Mouse (Mus musculus): ENCODE results near the gene Pus3. TPM values are rescaled to one million over a fixed set of nuclear protein-coding genes. Genes with fewer than 3 reads are reported as not detected.

The Pus3 gene
- polyA plus RNA-seq, 1 experiment, result 4.2 TPM

DNA sequence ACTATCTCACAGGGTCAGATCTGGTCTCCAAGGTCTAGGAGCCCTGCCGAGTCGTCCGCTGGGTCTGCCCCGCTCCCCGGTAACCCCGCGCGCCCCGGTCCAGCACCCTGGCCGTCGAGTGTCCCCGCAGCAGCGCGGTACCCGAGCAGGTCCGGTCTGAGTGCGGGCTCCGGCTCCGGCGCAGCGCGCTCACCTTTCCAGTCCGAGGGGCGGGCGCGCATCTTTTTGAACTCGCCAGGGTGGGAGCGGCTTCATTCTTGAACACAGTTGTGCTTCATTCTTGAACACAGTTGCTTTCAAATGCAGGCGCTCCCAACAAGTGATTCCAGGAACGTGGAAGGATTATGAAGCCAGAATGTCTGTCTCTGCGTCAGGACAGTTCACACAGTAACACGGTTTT lies 16.0 kb downstream of the Pus3 start:
- H3K27me3 ChIP-seq (ENCODE audit: control insufficient read depth, insufficient read depth, insufficient read length), result no peaks in the 10 kb centered on the region
- H3ac ChIP-seq (ENCODE audit: control insufficient read depth, insufficient read length), result no peak overlapping the region
- peaks cover 4% of the 10 kb centered on the region for H3K79me2 ChIP-seq (ENCODE audit: control insufficient read depth, insufficient read depth)
- TF ChIP-seq MAX (IDR thresholded peaks at IDR 0.05; ENCODE audit: low read depth) (no peak), POLR2AphosphoS2 (IDR thresholded peaks at IDR 0.05; ENCODE audit: insufficient read length, low read depth) (no peak), MYOD1 (IDR thresholded peaks at IDR 0.05; ENCODE audit: control insufficient read depth in 1 of 3, insufficient read length in 2 of 3, low read depth in 2 of 3) (no peak), CEBPB (IDR thresholded peaks at IDR 0.05; ENCODE audit: insufficient read depth, poor library complexity, severe bottlenecking) (no peak), POLR2A (IDR thresholded peaks at IDR 0.05; ENCODE audit: insufficient read length, low read depth) (no peak)
- H3K4me2 ChIP-seq (ENCODE audit: low read depth), result no peak overlapping the region
- no peak overlapping the region for H3K4me3 ChIP-seq
- H3K36me3 ChIP-seq (ENCODE audit: control insufficient read depth, insufficient read depth), result no peaks in the 10 kb centered on the region

- H3ac ChIP-seq (ENCODE audit: control insufficient read depth, insufficient read length), result no peak overlapping the region
- TF ChIP-seq E2F4 (IDR thresholded peaks at IDR 0.05; ENCODE audit: insufficient read depth), result no peak
- TF ChIP-seq USF1 (IDR thresholded peaks at IDR 0.05; ENCODE audit: low read depth), result no peak
- no peak for TF ChIP-seq MYOD1 (IDR thresholded peaks at IDR 0.05; ENCODE audit: control insufficient read depth in 1 of 3, insufficient read length in 2 of 3, low read depth in 2 of 3)
- TF ChIP-seq SRF (IDR thresholded peaks at IDR 0.05; ENCODE audit: control insufficient read depth, insufficient read length, low read depth), result no peak
- TF ChIP-seq REST (IDR thresholded peaks at IDR 0.05; ENCODE audit: insufficient read depth, insufficient read length), result no peak
- TF ChIP-seq MAX (IDR thresholded peaks at IDR 0.05; ENCODE audit: low read depth), result no peak
- no peak for TF ChIP-seq TCF12 (IDR thresholded peaks at IDR 0.05; ENCODE audit: insufficient read depth, poor library complexity, severe bottlenecking)
- TF ChIP-seq CEBPB (IDR thresholded peaks at IDR 0.05; ENCODE audit: insufficient read depth, poor library complexity, severe bottlenecking), result no peak
- TF ChIP-seq TCF3 (IDR thresholded peaks at IDR 0.05; ENCODE audit: insufficient read length, low read depth), result no peak
- no peak for TF ChIP-seq POLR2AphosphoS2 (IDR thresholded peaks at IDR 0.05; ENCODE audit: insufficient read length, low read depth)
- no peak for TF ChIP-seq POLR2A (IDR thresholded peaks at IDR 0.05; ENCODE audit: insufficient read length, low read depth)
- TF ChIP-seq MYOG (IDR thresholded peaks at IDR 0.05; ENCODE audit: control insufficient read depth in 1 of 3, insufficient read depth in 1 of 3, insufficient read length in 2 of 3, low read depth in 2 of 3), result no peak
- H3K4me3 ChIP-seq, result no peak overlapping the region
- H3K36me3 ChIP-seq (ENCODE audit: control insufficient read depth, insufficient read depth), result no peaks in the 10 kb centered on the region
- no peak overlapping the region for H3K4me2 ChIP-seq (ENCODE audit: low read depth)
- H3K79me2 ChIP-seq (ENCODE audit: control insufficient read depth, insufficient read depth), result no peaks in the 10 kb centered on the region
- H3K27me3 ChIP-seq (ENCODE audit: control insufficient read depth, insufficient read depth, insufficient read length), result peaks cover 8% of the 10 kb centered on the region
These were observed 29.3 kb downstream of the Pus3 start for GRCm38 (mm10) chr9:35587674-35588073.

GRCm38 (mm10) chr9:35592903-35593302 lies 34.5 kb downstream of the Pus3 start:
- Histone ChIP-seq H3K36me3 (ENCODE audit: control insufficient read depth, insufficient read depth) (no peaks in the 10 kb centered on the region), H3K27me3 (ENCODE audit: control insufficient read depth, insufficient read depth, insufficient read length) (peaks cover 8% of the 10 kb centered on the region), H3K4me3 (no peak overlapping the region), H3K79me2 (ENCODE audit: control insufficient read depth, insufficient read depth) (no peaks in the 10 kb centered on the region), H3K4me2 (ENCODE audit: low read depth) (no peak overlapping the region), H3ac (ENCODE audit: control insufficient read depth, insufficient read length) (no peak overlapping the region)
- no peak for TF ChIP-seq E2F4 (IDR thresholded peaks at IDR 0.05; ENCODE audit: insufficient read depth)
- no peak for TF ChIP-seq CEBPB (IDR thresholded peaks at IDR 0.05; ENCODE audit: insufficient read depth, poor library complexity, severe bottlenecking)
- TF ChIP-seq POLR2AphosphoS2 (IDR thresholded peaks at IDR 0.05; ENCODE audit: insufficient read length, low read depth), result no peak
- TF ChIP-seq MAX (IDR thresholded peaks at IDR 0.05; ENCODE audit: low read depth), result no peak
- TF ChIP-seq POLR2A (IDR thresholded peaks at IDR 0.05; ENCODE audit: insufficient read length, low read depth), result no peak
- TF ChIP-seq REST (IDR thresholded peaks at IDR 0.05; ENCODE audit: insufficient read depth, insufficient read length), result no peak
- no peak for TF ChIP-seq MYOD1 (IDR thresholded peaks at IDR 0.05; ENCODE audit: control insufficient read depth in 1 of 3, insufficient read length in 2 of 3, low read depth in 2 of 3)
- TF ChIP-seq USF1 (IDR thresholded peaks at IDR 0.05; ENCODE audit: low read depth), result no peak
- TF ChIP-seq TCF12 (IDR thresholded peaks at IDR 0.05; ENCODE audit: insufficient read depth, poor library complexity, severe bottlenecking), result no peak
- TF ChIP-seq TCF3 (IDR thresholded peaks at IDR 0.05; ENCODE audit: insufficient read length, low read depth), result no peak
- TF ChIP-seq SRF (IDR thresholded peaks at IDR 0.05; ENCODE audit: control insufficient read depth, insufficient read length, low read depth), result no peak
- TF ChIP-seq MYOG (IDR thresholded peaks at IDR 0.05; ENCODE audit: control insufficient read depth in 1 of 3, insufficient read depth in 1 of 3, insufficient read length in 2 of 3, low read depth in 2 of 3), result no peak

DNA sequence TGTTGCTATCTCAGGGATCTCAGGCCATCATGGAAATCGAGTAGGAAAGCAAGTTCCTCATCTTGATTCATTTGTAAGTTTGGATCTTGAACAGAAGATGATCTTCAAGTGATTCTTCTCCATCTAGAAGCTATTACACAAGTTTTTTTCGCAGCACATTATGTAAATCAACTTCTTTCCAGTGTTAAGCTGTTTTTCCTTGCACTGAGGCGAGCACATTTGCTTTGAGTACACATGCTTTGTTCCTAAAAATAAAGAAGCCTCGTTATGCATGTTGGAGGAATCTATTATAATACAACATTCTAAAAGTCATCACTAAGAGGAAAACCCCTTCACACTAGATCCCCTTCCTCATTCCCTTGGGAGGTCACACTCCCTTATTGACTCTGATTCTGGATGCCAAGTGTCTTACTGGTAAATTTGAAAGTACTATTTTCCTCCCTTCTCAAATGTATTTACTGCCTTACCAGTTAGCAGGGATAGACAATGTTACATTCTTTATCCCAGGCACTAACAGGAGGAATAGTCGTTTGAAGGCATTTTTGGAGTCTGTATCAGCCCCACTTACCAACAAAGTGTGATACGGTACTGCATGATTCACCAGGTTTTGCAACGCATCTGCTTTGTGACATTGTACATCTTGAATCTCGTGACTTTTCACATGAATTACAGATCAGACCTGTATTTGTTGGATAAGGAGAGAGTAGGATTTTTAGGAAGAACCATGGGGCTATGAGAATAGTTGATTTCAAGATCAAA lies 49.4 kb downstream of the Pus3 start:
- H3K36me3 ChIP-seq (ENCODE audit: control insufficient read depth, insufficient read depth), result no peaks in the 10 kb centered on the region
- H3K4me2 ChIP-seq (ENCODE audit: low read depth), result no peak overlapping the region
- TF ChIP-seq E2F4 (IDR thresholded peaks at IDR 0.05; ENCODE audit: insufficient read depth), result no peak
- no peak for TF ChIP-seq SRF (IDR thresholded peaks at IDR 0.05; ENCODE audit: control insufficient read depth, insufficient read length, low read depth)
- no peak for TF ChIP-seq MYOG (IDR thresholded peaks at IDR 0.05; ENCODE audit: control insufficient read depth in 1 of 3, insufficient read depth in 1 of 3, insufficient read length in 2 of 3, low read depth in 2 of 3)
- TF ChIP-seq USF1 (IDR thresholded peaks at IDR 0.05; ENCODE audit: low read depth), result no peak
- no peak for TF ChIP-seq TCF12 (IDR thresholded peaks at IDR 0.05; ENCODE audit: insufficient read depth, poor library complexity, severe bottlenecking)
- no peak for TF ChIP-seq MYOD1 (IDR thresholded peaks at IDR 0.05; ENCODE audit: control insufficient read depth in 1 of 3, insufficient read length in 2 of 3, low read depth in 2 of 3)
- TF ChIP-seq MAX (IDR thresholded peaks at IDR 0.05; ENCODE audit: low read depth), result no peak
- TF ChIP-seq POLR2A (IDR thresholded peaks at IDR 0.05; ENCODE audit: insufficient read length, low read depth), result no peak
- no peak for TF ChIP-seq CEBPB (IDR thresholded peaks at IDR 0.05; ENCODE audit: insufficient read depth, poor library complexity, severe bottlenecking)
- TF ChIP-seq REST (IDR thresholded peaks at IDR 0.05; ENCODE audit: insufficient read depth, insufficient read length), result no peak
- TF ChIP-seq POLR2AphosphoS2 (IDR thresholded peaks at IDR 0.05; ENCODE audit: insufficient read length, low read depth), result no peak
- TF ChIP-seq TCF3 (IDR thresholded peaks at IDR 0.05; ENCODE audit: insufficient read length, low read depth), result no peak
- H3ac ChIP-seq (ENCODE audit: control insufficient read depth, insufficient read length), result no peak overlapping the region
- no peaks in the 10 kb centered on the region for H3K27me3 ChIP-seq (ENCODE audit: control insufficient read depth, insufficient read depth, insufficient read length)
- no peak overlapping the region for H3K4me3 ChIP-seq
- H3K79me2 ChIP-seq (ENCODE audit: control insufficient read depth, insufficient read depth), result no peaks in the 10 kb centered on the region

Measured in myocyte (in vitro differentiated cells).